Mouse (Mus musculus): ENCODE measurements around the gene Olfr285.

Gene Olfr285

DNA sequence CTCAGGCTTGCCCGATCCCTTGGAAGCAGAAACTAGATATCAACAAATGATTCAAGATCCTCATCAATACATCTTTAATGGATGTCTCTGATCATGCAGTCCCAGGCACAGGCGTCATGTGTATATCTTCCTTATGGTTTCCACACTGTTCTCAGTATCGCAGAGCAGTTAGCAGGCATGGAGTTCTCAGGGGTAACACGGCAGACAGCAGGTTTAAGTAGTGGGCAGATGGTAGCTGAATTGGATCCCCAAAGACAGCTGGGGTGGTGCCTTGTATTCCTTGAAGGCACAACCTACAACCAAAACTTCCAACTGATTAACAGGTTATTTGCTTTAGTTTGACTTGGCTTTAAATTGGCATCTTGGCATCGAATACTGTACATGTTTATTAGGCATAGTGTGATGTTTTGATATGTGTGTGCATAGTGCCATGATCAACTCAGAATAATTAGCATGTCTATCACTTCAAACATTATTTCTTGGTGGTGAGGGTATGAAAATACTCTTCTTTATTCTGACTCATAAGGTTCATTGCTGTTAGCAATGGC is at the start of gene Olfr285:
Gene Olfr285, minus strand, starts transcription at position 177 of the 548 bp plus-strand sequence.
- no peak for DNase-seq

GRCm38 (mm10) chr15:98340887-98341286 is 23.7 kb upstream of the Olfr285 start, which contains the start of gene Olfr284:
Olfr284 (minus strand) TSS chr15:98340987.
- no peak for DNase-seq

GRCm38 (mm10) chr15:98315703-98316102 is 1.4 kb downstream of the Olfr285 start:
- peak; percentile 47 for DNase-seq

DNA sequence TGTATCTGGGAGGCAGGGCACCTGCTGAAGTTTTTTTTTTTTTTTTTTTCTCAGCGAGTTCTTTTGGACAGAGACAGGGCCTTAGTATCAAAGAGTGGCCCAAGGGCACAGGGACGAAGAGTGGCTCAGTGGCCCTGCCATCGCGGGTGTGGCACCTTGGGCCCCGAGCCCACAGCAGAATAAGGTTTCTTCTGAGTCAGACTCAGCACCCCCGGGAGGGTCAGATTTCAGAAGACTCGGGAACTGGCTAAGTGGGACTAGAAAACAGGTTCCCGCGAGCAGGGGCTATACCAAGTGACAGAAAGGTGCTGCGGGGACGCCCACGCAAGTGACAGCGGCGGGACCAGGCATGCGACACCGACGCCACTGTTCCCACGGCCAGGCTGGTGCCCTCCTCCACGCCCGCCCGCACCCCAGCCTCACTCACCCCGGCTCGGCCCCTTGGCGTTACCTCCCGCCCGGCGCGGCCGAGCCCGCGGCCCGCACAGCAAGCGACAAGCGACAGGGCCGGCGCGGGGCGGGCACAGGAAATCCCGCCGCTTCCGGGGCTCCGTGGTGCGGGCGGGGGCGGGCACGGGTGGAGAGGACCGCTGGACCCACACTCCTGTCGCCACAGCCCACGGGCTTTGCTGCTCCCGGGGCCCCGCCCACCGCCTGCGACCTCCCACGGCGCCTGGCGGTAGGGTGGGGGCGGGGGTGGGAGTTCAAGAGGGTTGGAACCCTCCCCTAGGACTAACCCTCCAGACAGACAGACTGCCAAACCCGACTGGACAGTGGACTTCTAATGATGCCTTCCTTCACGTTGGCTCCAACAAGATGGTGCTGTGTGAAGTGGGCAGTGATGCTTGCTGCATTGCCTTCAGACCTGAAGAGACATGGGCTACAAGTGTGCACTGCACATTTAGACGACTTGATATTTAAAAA is 21.3 kb downstream of the Olfr285 start, which contains the start of gene Zfp641:
Gene Zfp641, minus strand, starts transcription at position 534 of the 924 bp plus-strand sequence.
- peak; percentile 40 for DNase-seq

DNA sequence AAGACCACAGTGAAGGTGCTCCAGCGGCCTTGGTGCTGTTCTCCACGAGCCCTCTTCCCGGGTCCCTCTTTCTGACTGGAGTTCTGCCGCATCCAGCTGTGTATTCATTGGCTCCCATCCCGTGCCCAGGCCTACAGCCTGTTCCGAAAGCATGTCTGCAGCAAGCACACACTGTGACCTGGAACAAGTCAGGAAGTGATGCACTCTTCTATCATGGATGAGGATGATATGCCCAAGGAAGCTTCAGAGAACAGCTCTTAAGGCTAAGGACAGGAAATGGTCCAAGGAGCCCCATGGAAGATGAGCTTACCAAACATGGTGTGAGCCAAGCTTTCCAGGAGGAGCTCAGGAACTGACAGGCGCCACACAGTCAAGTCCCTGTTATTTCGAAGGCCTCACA is 23.5 kb downstream of the Olfr285 start:
- no peak for DNase-seq

GRCm38 (mm10) chr15:98288566-98288965 is 28.6 kb downstream of the Olfr285 start:
- peak; percentile 58 for DNase-seq

DNA sequence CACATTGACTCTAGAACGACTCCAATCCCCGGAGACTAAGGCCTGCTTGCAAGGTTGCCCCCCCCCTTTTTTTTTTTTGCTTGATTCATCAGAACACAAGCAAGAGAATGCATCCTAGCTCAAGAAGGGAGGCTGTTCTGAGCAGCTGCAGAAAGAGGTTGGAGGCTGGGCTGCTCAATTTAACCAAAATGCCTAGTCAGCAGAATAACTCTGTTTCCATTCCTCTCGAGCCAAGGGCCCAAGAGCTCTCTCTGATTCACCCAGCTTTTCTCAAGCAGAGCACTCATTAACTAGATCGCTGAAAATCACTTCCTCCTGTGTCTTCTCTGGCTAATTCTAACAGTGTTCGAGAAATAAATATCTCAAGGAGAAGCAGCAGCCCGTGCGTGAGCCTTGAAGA is 30.7 kb downstream of the Olfr285 start:
- DNase-seq: no peak

All from thymus, postnatal 4 days (tissue).